Mouse (Mus musculus): ENCODE measurements around the gene Rasal2.

- TF ChIP-seq TCF12 (IDR thresholded peaks at IDR 0.05; ENCODE audit: low read depth, low read length) (no peak), CHD2 (IDR thresholded peaks at IDR 0.05; ENCODE audit: low read length) (no peak), GATA1 (IDR thresholded peaks at IDR 0.05; ENCODE audit: low read depth, low read length) (no peak), EP300 (IDR thresholded peaks at IDR 0.05; ENCODE audit: low read depth in 1 of 2, low read length in 2 of 2) (no peak), KAT2A (conservative IDR thresholded peaks at IDR 0.05; ENCODE audit: low read depth, low read length) (no peak), SIN3A (IDR thresholded peaks at IDR 0.05; ENCODE audit: low read length) (no peak), CTCF (IDR thresholded peaks at IDR 0.05 in 2 of 3, conservative IDR thresholded peaks at IDR 0.05 in 1 of 3; ENCODE audit: control insufficient read depth in 1 of 3, insufficient read depth in 1 of 3, low read depth in 2 of 3, low read length in 3 of 3, poor library complexity in 1 of 3, severe bottlenecking in 1 of 3) (no peak), MEF2A (IDR thresholded peaks at IDR 0.05; ENCODE audit: extremely low read depth, insufficient replicate concordance, low read depth, low read length, poor library complexity, severe bottlenecking) (no peak), GABPA (IDR thresholded peaks at IDR 0.05; ENCODE audit: low read depth, low read length) (no peak)
Observed at GRCm38 (mm10) chr1:157244453-157244790, 168.0 kb downstream of the Rasal2 start.

All from MEL (cell line).